Mouse (Mus musculus) forebrain, embryonic 12.5 days (tissue): ENCODE results near the gene Mup22. TPM values are rescaled to one million over a fixed set of nuclear protein-coding genes. Genes with fewer than 3 reads are reported as not detected.
"Not testable (repeated sequence)": the region's sequence is repeated elsewhere in the genome, so short reads cannot be mapped to it uniquely, and the experiment has no call there.

Source experiments
- ATAC-seq: fragments of 200-750 bp; cut with Nextera tagmentation; 2 replicates; pipeline ENCODE4 v1.8.0; 2017; ENCODE audit warnings: moderate TSS enrichment; ENCODE audit not compliant: low FRiP score
- H3K27ac ChIP-seq: fragments of 300-500 bp; sonication (generic); 2 replicates; pipeline ENCODE4 v1.5.1; 2016; ENCODE audit warnings: mild to moderate bottlenecking
- H3K27me3 ChIP-seq: fragments of 300-500 bp; sonication (generic); 2 replicates; pipeline ENCODE4 v1.6.1; 2016; ENCODE audit warnings: mild to moderate bottlenecking
- H3K36me3 ChIP-seq: fragments of 300-500 bp; sonication (generic); replicated peaks from 2 replicates; pipeline ENCODE4 v1.6.1; 2016; ENCODE audit warnings: mild to moderate bottlenecking
- H3K4me1 ChIP-seq: fragments of 300-500 bp; sonication (generic); 2 replicates; pipeline ENCODE4 v1.6.1; 2016
- H3K4me2 ChIP-seq: fragments of 300-500 bp; sonication (generic); 2 replicates; pipeline ENCODE4 v1.6.1; 2016; ENCODE audit warnings: mild to moderate bottlenecking, moderate library complexity
- H3K4me3 ChIP-seq: fragments of 300-500 bp; sonication (generic); replicated peaks from 2 replicates; pipeline ENCODE4 v1.5.1; 2016; ENCODE audit warnings: mild to moderate bottlenecking
- H3K9ac ChIP-seq: fragments of 300-500 bp; sonication (generic); 2 replicates; pipeline ENCODE4 v1.6.1; 2016; ENCODE audit warnings: mild to moderate bottlenecking
- H3K9me3 ChIP-seq: fragments of 300-500 bp; sonication (generic); 2 replicates; pipeline ENCODE4 v1.6.1; 2016
- WGBS: fragments of 180-500 bp; shearing (Covaris S2); methylation state at CpG from one replicate; pipeline ENCODE4 v1.1.7; 2016; 5-methylcytosine and 5-hydroxymethylcytosine counted together
- polyA plus RNA-seq: library from polyadenylated mRNA; unstranded; fragments of >200 nt; fragmentation: Nextera tagmentation; extraction: Ambion mirVana; gene quantifications from 2 replicates; pipeline ENCODE4 v1.2.1, GENCODE M21; 2016

The Mup22 gene
- polyA plus RNA-seq = not detected in 2 replicates

DNA sequence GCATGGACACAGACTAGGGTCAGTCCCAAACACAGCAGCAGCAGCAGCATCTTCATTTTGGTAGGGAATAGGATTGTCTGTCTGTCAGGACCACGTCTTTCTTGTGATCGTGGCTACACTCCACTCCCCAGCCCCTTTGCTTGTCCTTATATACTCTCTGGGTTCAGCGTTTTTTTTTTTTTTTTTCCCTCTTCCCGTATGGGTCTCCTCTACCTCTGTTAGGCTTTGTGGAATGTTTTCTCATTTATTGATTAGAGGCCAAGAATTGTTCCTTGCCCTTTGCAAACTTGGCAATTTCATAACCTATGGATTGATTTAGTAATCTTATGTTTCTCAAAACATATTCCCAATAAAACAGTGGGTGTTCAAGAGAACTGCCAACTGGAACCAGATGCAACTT, at the start of gene Mup22:
Gene Mup22, minus strand, starts transcription at position 101 of the 400 bp plus-strand sequence.
- not testable (repeated sequence) for H3K9me3 ChIP-seq, H3K36me3 ChIP-seq, H3K4me1 ChIP-seq, H3K9ac ChIP-seq, ATAC-seq, H3K4me3 ChIP-seq, H3K27ac ChIP-seq, H3K4me2 ChIP-seq, H3K27me3 ChIP-seq
- 92% methylated on average over 4 of the region's 4 CpGs for WGBS

DNA sequence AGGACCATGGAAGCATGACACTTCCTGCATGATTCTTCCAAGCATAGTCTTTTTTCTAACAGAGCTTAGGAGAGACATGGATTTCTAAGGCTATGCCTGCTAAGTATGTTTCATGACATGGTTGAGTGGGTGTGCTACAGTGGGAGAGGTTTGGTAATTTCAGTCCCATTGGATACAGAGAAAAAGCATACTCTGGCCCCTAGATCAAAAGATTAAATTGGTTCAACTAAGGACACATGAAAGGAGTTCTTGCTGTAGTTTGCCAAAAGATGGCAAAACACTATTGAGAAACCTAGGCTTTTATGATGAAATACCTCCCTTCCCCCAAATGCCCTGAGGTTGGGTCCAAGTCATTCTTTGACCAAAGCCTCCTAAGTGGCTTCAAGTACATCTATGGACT, 19.6 kb upstream of the Mup22 start:
- not testable (repeated sequence) for H3K9me3 ChIP-seq, H3K4me3 ChIP-seq, H3K4me2 ChIP-seq, H3K27me3 ChIP-seq, ATAC-seq, H3K36me3 ChIP-seq, H3K9ac ChIP-seq, H3K4me1 ChIP-seq, H3K27ac ChIP-seq

Other genes with a start within 250 kb of the Mup22 start
- not detected in 2 replicates for gene Mup10, start 239.3 kb downstream of the Mup22 start, polyA plus RNA-seq
- gene Mup11, start 159.1 kb downstream of the Mup22 start, polyA plus RNA-seq = not detected in 2 replicates
- gene Mup12, start 80.1 kb downstream of the Mup22 start, polyA plus RNA-seq = not detected in 2 replicates